Mouse (Mus musculus) heart, embryonic 14.5 days (tissue): ENCODE measurements at regions not wholly inside any gene's neighbourhood (a gene's known extent, or its start where the extent isn't known, plus 50 kb on each side); places are given as distances from the start of the nearest gene placed in this dataset.

Source experiments
- ATAC-seq: fragments of 200-750 bp; cut with Nextera tagmentation; 2 replicates; pipeline ENCODE4 v1.8.0; 2017; ENCODE audit warnings: low read depth, moderate TSS enrichment; ENCODE audit not compliant: insufficient number of reproducible peaks, insufficient read depth, low FRiP score
- H3K27ac ChIP-seq, 2 experiments: fragments of 200-500 bp in 1 of 2; fragments of 300-500 bp in 1 of 2; sonication (generic) in 1 of 2; replicated peaks in 1 of 2; 2 replicates each; pipeline ENCODE4 v1.5.1; 2012 to 2014; ENCODE audit warnings: low read depth in 2 of 2, low read length in 2 of 2, control low read depth in 1 of 2, mild to moderate bottlenecking in 1 of 2, mixed read lengths in 1 of 2; ENCODE audit not compliant: control insufficient read depth in 1 of 2, insufficient read depth in 1 of 2
- H3K27me3 ChIP-seq: fragments of 300-500 bp; sonication (generic); 2 replicates; pipeline ENCODE4 v1.6.1; 2014; ENCODE audit warnings: mild to moderate bottlenecking, low read length, control low read depth; ENCODE audit not compliant: control insufficient read depth, insufficient read depth
- H3K36me3 ChIP-seq: fragments of 300-500 bp; sonication (generic); 2 replicates; pipeline ENCODE4 v1.6.1; 2014; ENCODE audit warnings: mild to moderate bottlenecking, control low read depth, low read length, mixed read lengths; ENCODE audit not compliant: control insufficient read depth, insufficient read depth
- H3K4me1 ChIP-seq, 2 experiments: fragments of 200-500 bp in 1 of 2; fragments of 300-500 bp in 1 of 2; sonication (generic) in 1 of 2; 2 replicates each; pipeline ENCODE4 v1.6.1; 2012 to 2014; ENCODE audit warnings: low read length in 2 of 2, control low read depth in 1 of 2, mixed read lengths in 1 of 2; ENCODE audit not compliant: control insufficient read depth in 2 of 2, insufficient read depth in 2 of 2
- H3K4me2 ChIP-seq: fragments of 300-500 bp; sonication (generic); 2 replicates; pipeline ENCODE4 v1.6.1; 2014; ENCODE audit warnings: mild to moderate bottlenecking, low read length
- H3K4me3 ChIP-seq, 2 experiments: fragments of 200-500 bp in 1 of 2; fragments of 300-500 bp in 1 of 2; sonication (generic) in 1 of 2; 2 replicates each; pipeline ENCODE4 v1.5.1; 2012 to 2014; ENCODE audit warnings: low read length in 2 of 2, mild to moderate bottlenecking in 2 of 2, control low read depth in 1 of 2, low read depth in 1 of 2, moderate library complexity in 1 of 2; ENCODE audit not compliant: control insufficient read depth in 1 of 2, insufficient read depth in 1 of 2
- H3K9ac ChIP-seq: fragments of 300-500 bp; sonication (generic); 2 replicates; pipeline ENCODE4 v1.6.1; 2014; ENCODE audit warnings: mild to moderate bottlenecking, low read length
- H3K9me3 ChIP-seq: fragments of 300-500 bp; sonication (generic); 2 replicates; pipeline ENCODE4 v1.6.1; 2016; ENCODE audit warnings: low read length, control low read depth; ENCODE audit not compliant: control insufficient read depth
- WGBS: fragments of 180-500 bp; shearing (Covaris S2); extraction: QIAGEN DNeasy Blood & Tissue Kit; methylation state at CpG from one replicate; pipeline ENCODE4 v1.1.7; 2014; 5-methylcytosine and 5-hydroxymethylcytosine counted together

GRCm38 (mm10) chr1:194521216-194521615 is 96.8 kb upstream of the Plxna2 start:
- Histone ChIP-seq H3K9me3 (no peaks in the 10 kb centered on the region), H3K9ac (no peak overlapping the region), H3K4me2 (no peak overlapping the region), H3K36me3 (no peaks in the 10 kb centered on the region), H3K4me3 (no peak overlapping the region), H3K27me3 (no peaks in the 10 kb centered on the region), H3K4me1 (no peaks in the 10 kb centered on the region), H3K27ac (no peak overlapping the region)
- ATAC-seq = no peak
- WGBS = 66% methylated on average over 2 of the region's 2 CpGs

- WGBS = 81% methylated on average over 6 of the region's 6 CpGs
- ATAC-seq = no peak
- Histone ChIP-seq H3K27ac (no peak overlapping the region), H3K9ac (no peak overlapping the region), H3K4me2 (no peak overlapping the region), H3K27me3 (no peaks in the 10 kb centered on the region), H3K9me3 (no peaks in the 10 kb centered on the region), H3K4me1 (no peaks in the 10 kb centered on the region), H3K36me3 (no peaks in the 10 kb centered on the region), H3K4me3 (no peak overlapping the region)
Observed at GRCm38 (mm10) chr1:194519509-194520220, 98.4 kb upstream of the Plxna2 start.

GRCm38 (mm10) chr1:194516136-194516535 is 101.9 kb upstream of the Plxna2 start:
- Histone ChIP-seq H3K4me2 (no peak overlapping the region), H3K9me3 (0 out of 2 replicates have a peak, but pooled peaks cover 4% of the 10 kb centered on the region), H3K4me3 (no peak overlapping the region), H3K27me3 (no peaks in the 10 kb centered on the region), H3K9ac (no peak overlapping the region), H3K4me1 (no peaks in the 10 kb centered on the region), H3K36me3 (no peaks in the 10 kb centered on the region), H3K27ac (no peak overlapping the region)
- WGBS = 58% methylated on average over 1 of the region's 1 CpGs
- ATAC-seq = no peak

- WGBS = 79% methylated on average over 1 of the region's 1 CpGs
- H3K27ac ChIP-seq = no peak overlapping the region
- no peak for ATAC-seq
- H3K36me3 ChIP-seq = no peaks in the 10 kb centered on the region
- no peak overlapping the region for H3K9ac ChIP-seq
- 0 out of 2 replicates have a peak, but pooled peaks cover 4% of the 10 kb centered on the region for H3K9me3 ChIP-seq
- H3K4me1 ChIP-seq = no peaks in the 10 kb centered on the region; a peak in 1 of 4 replicates
- H3K4me3 ChIP-seq = no peak overlapping the region
- H3K4me2 ChIP-seq = no peak overlapping the region
- no peaks in the 10 kb centered on the region for H3K27me3 ChIP-seq
Observed at GRCm38 (mm10) chr1:194508314-194508713, 109.7 kb upstream of the Plxna2 start.

GRCm38 (mm10) chr1:194505826-194506225 is 112.2 kb upstream of the Plxna2 start:
- no peaks in the 10 kb centered on the region for H3K9me3 ChIP-seq
- no peak for ATAC-seq
- 47% methylated on average over 3 of the region's 3 CpGs for WGBS
- no peaks in the 10 kb centered on the region for H3K36me3 ChIP-seq
- H3K27me3 ChIP-seq = no peaks in the 10 kb centered on the region
- H3K4me2 ChIP-seq = no peak overlapping the region
- no peak overlapping the region for H3K27ac ChIP-seq
- H3K4me1 ChIP-seq = no peaks in the 10 kb centered on the region; a peak in 1 of 4 replicates
- H3K4me3 ChIP-seq = no peak overlapping the region
- H3K9ac ChIP-seq = no peak overlapping the region

GRCm38 (mm10) chr1:194504207-194504606 is 113.8 kb upstream of the Plxna2 start:
- H3K36me3 ChIP-seq = no peaks in the 10 kb centered on the region
- no peaks in the 10 kb centered on the region for H3K27me3 ChIP-seq
- no peak for ATAC-seq
- no peaks in the 10 kb centered on the region for H3K9me3 ChIP-seq
- no peak overlapping the region for H3K4me3 ChIP-seq
- no peak overlapping the region for H3K9ac ChIP-seq
- H3K4me1 ChIP-seq = no peaks in the 10 kb centered on the region; a peak in 1 of 4 replicates
- no peak overlapping the region for H3K4me2 ChIP-seq
- H3K27ac ChIP-seq = no peak overlapping the region

- Histone ChIP-seq H3K9me3 (no peaks in the 10 kb centered on the region), H3K9ac (no peak overlapping the region), H3K4me3 (no peak overlapping the region), H3K36me3 (no peaks in the 10 kb centered on the region), H3K4me2 (no peak overlapping the region), H3K4me1 (no peaks in the 10 kb centered on the region; a peak in 1 of 4 replicates), H3K27me3 (no peaks in the 10 kb centered on the region), H3K27ac (no peak overlapping the region)
- no peak for ATAC-seq
- whole genome bisulfite sequencing = 47% methylated on average over 3 of the region's 3 CpGs
Observed at GRCm38 (mm10) chr1:194503517-194503916, 114.5 kb upstream of the Plxna2 start.

GRCm38 (mm10) chr1:194496424-194496823 is 121.6 kb upstream of the Plxna2 start:
- H3K4me1 ChIP-seq = no peaks in the 10 kb centered on the region
- H3K36me3 ChIP-seq = no peaks in the 10 kb centered on the region
- H3K4me3 ChIP-seq = no peak overlapping the region
- 71% methylated on average over 2 of the region's 2 CpGs for WGBS
- no peak overlapping the region for H3K27ac ChIP-seq
- H3K27me3 ChIP-seq = no peaks in the 10 kb centered on the region
- ATAC-seq = no peak
- no peak overlapping the region for H3K4me2 ChIP-seq
- H3K9me3 ChIP-seq = no peaks in the 10 kb centered on the region
- H3K9ac ChIP-seq = no peak overlapping the region
